Mouse (Mus musculus) lung, embryonic 16.5 days (tissue): Measurements from ENCODE around the gene Dpyd. TPM values are rescaled to one million over a fixed set of nuclear protein-coding genes. Genes with fewer than 3 reads are reported as not detected.

Experiments
- ATAC-seq: fragments of 200-750 bp; cut with Nextera tagmentation; 2 replicates; pipeline ENCODE4 v1.8.0; 2017; ENCODE audit warnings: low read depth, mild to moderate bottlenecking, moderate library complexity
- H3K27ac ChIP-seq: fragments of 300-500 bp; sonication (generic); 2 replicates; pipeline ENCODE4 v1.5.1; 2014; ENCODE audit warnings: mild to moderate bottlenecking, control low read depth, low read length
- H3K27me3 ChIP-seq: fragments of 300-500 bp; sonication (generic); 2 replicates; pipeline ENCODE4 v1.6.1; 2014; ENCODE audit warnings: low read depth, low read length, mixed read lengths; ENCODE audit not compliant: control insufficient read depth, insufficient read depth
- H3K36me3 ChIP-seq: fragments of 300-500 bp; sonication (generic); 2 replicates; pipeline ENCODE4 v1.6.1; 2014; ENCODE audit warnings: low read length; ENCODE audit not compliant: control insufficient read depth, insufficient read depth
- H3K4me1 ChIP-seq: fragments of 300-500 bp; sonication (generic); replicated peaks from 2 replicates; pipeline ENCODE4 v1.6.1; 2014; ENCODE audit warnings: low read length, mixed read lengths; ENCODE audit not compliant: control insufficient read depth, insufficient read depth
- H3K4me2 ChIP-seq: fragments of 300-500 bp; sonication (generic); 2 replicates; pipeline ENCODE4 v1.6.1; 2014; ENCODE audit warnings: low read depth, low read length, control low read depth
- H3K4me3 ChIP-seq: fragments of 300-500 bp; sonication (generic); 2 replicates; pipeline ENCODE4 v1.5.1; 2014; ENCODE audit warnings: mild to moderate bottlenecking, low read length, control low read depth
- H3K9ac ChIP-seq: fragments of 300-500 bp; sonication (generic); 2 replicates; pipeline ENCODE4 v1.6.1; 2014; ENCODE audit warnings: low read length, control low read depth
- H3K9me3 ChIP-seq: fragments of 300-500 bp; sonication (generic); 2 replicates; pipeline ENCODE4 v1.6.1; 2016; ENCODE audit warnings: low read length; ENCODE audit not compliant: control insufficient read depth
- WGBS: fragments of 180-500 bp; shearing (Covaris S2); extraction: QIAGEN DNeasy Blood & Tissue Kit; methylation state at CpG from one replicate; pipeline ENCODE4 v1.1.7; 2014; 5-methylcytosine and 5-hydroxymethylcytosine counted together
- polyA plus RNA-seq: library from polyadenylated mRNA; unstranded; fragments of >200 nt; fragmentation: Nextera tagmentation; extraction: Ambion mirVana; gene quantifications from 2 replicates; pipeline ENCODE4 v1.2.1, GENCODE M21; 2015

Gene Dpyd
- polyA plus RNA-seq = 10.7 and 12.2 TPM in 2 replicates

- H3K4me1 ChIP-seq = no peaks in the 10 kb centered on the region
- ATAC-seq = peak; percentile 100
- H3K36me3 ChIP-seq = no peaks in the 10 kb centered on the region
- peak within 1 kb of the TSS; percentile 21; the same call in 1 of the 2 replicates for H3K27ac ChIP-seq
- H3K9me3 ChIP-seq = no peaks in the 10 kb centered on the region
- H3K4me2 ChIP-seq = peak within 1 kb of the TSS; percentile 88
- WGBS = 5% methylated on average over 19 of the region's 19 CpGs
- H3K27me3 ChIP-seq = no peaks in the 10 kb centered on the region
- H3K9ac ChIP-seq = peak within 1 kb of the TSS; percentile 75
- peak within 1 kb of the TSS; percentile 74 for H3K4me3 ChIP-seq
Measured at GRCm38 (mm10) chr3:118561554-118562310, at the start of gene Dpyd. TSS of gene Dpyd (plus strand) at chr3:118562129.

- Histone ChIP-seq H3K4me2 (no peak overlapping the region), H3K4me1 (no peaks in the 10 kb centered on the region), H3K36me3 (no peaks in the 10 kb centered on the region), H3K4me3 (no peak overlapping the region), H3K27me3 (no peaks in the 10 kb centered on the region), H3K9ac (no peak overlapping the region), H3K9me3 (no peaks in the 10 kb centered on the region), H3K27ac (no peak overlapping the region)
- WGBS = 31% methylated on average over 2 of the region's 2 CpGs
- ATAC-seq = no peak
Measured at GRCm38 (mm10) chr3:118537676-118538075, 24.3 kb upstream of the Dpyd start.

DNA sequence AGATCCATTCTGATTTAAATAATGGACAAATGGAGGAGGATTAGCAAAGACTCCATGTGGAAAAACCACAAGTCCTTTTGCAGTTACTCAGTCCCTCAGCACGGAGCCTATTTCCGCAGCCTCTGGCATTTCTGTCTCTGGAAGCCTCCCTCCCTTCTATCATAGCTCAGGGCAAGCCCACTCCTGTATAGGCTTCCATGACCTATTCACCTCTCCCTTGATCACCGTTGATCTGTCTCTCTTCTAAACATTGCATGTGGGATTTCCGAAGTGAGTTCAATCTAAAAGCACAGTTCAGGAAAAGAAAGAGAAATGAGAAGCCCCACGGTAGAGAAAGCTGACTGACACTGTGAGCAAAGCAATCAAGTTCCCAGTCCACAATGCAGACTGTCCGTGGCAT, 20.2 kb upstream of the Dpyd start:
- Histone ChIP-seq H3K4me1 (no peaks in the 10 kb centered on the region), H3K27me3 (no peaks in the 10 kb centered on the region), H3K36me3 (no peaks in the 10 kb centered on the region), H3K9ac (no peak overlapping the region), H3K27ac (no peak overlapping the region), H3K9me3 (no peaks in the 10 kb centered on the region), H3K4me3 (no peak overlapping the region), H3K4me2 (no peak overlapping the region)
- ATAC-seq = no peak
- 41% methylated on average over 6 of the region's 6 CpGs for WGBS

DNA sequence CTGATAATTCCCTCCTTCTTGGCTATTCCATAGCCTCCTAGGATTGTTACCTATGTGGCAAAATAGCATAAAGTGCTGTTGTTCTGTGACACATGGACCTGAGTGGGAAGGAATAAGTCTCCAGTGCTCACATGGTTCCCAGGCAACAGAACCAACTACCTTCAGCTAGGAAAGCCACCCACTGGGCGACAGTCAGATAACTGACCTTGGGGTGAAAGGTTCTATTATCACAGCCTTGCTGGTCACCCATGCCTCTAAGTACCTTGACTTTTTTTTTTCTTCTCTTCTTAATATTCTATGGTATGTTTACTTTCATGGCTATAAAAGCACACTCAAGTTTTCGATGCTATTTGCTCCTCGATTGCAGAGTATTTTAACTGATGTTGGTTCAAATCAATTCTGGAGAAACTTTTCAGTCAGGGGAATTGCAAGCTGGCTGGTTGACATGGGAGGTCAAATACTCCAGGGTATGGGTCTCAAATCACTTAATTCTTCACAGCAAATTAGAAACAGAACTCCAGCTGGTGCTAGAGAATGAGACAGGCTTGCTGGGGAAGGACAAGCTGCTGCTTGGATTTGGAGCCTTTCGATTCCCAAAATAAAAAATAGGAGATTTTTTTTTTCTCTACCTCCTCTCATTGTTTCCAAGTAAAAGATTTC, 14.2 kb upstream of the Dpyd start:
- no peak overlapping the region for H3K9ac ChIP-seq
- H3K27me3 ChIP-seq = no peaks in the 10 kb centered on the region
- H3K9me3 ChIP-seq = no peaks in the 10 kb centered on the region
- ATAC-seq = no peak
- no peak overlapping the region for H3K4me3 ChIP-seq
- H3K4me1 ChIP-seq = no peaks in the 10 kb centered on the region
- no peaks in the 10 kb centered on the region for H3K36me3 ChIP-seq
- H3K4me2 ChIP-seq = no peak overlapping the region
- H3K27ac ChIP-seq = no peak overlapping the region
- 24% methylated on average over 4 of the region's 4 CpGs for WGBS

DNA sequence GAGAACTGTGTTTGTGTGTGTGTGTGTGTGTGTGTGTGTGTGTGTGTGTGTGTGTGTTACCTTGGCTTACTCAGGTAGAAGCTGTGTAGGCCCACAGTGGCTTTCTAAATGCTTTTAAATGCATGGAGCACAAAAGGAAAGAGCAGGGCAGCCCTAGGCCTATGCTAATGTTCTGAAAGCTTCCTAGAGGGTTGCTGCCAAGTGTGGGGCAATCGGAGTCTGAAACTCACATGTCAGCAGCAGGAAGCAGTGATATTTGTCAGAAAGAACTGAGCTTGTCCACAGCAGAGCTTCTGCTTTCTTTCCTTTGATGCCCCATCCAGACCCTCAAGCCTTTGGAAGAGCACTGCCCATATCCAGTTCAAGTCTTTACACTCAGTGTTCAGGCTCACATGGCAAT, 4.3 kb upstream of the Dpyd start:
- Histone ChIP-seq H3K9ac (no peak overlapping the region), H3K27ac (no peak overlapping the region), H3K9me3 (no peaks in the 10 kb centered on the region), H3K4me1 (no peaks in the 10 kb centered on the region), H3K27me3 (no peaks in the 10 kb centered on the region), H3K4me3 (no peak overlapping the region), H3K4me2 (no peak overlapping the region), H3K36me3 (no peaks in the 10 kb centered on the region)
- ATAC-seq = no peak
- WGBS = 58% methylated on average over 1 of the region's 1 CpGs

GRCm38 (mm10) chr3:118559936-118560335, 2.0 kb upstream of the Dpyd start:
- H3K27ac ChIP-seq = no peak overlapping the region
- no peaks in the 10 kb centered on the region for H3K4me1 ChIP-seq
- no peak overlapping the region for H3K4me3 ChIP-seq
- H3K4me2 ChIP-seq = no peak overlapping the region
- 75% methylated on average over 2 of the region's 2 CpGs for WGBS
- no peak for ATAC-seq
- H3K9ac ChIP-seq = no peak overlapping the region
- no peaks in the 10 kb centered on the region for H3K36me3 ChIP-seq
- no peaks in the 10 kb centered on the region for H3K27me3 ChIP-seq
- no peaks in the 10 kb centered on the region for H3K9me3 ChIP-seq

DNA sequence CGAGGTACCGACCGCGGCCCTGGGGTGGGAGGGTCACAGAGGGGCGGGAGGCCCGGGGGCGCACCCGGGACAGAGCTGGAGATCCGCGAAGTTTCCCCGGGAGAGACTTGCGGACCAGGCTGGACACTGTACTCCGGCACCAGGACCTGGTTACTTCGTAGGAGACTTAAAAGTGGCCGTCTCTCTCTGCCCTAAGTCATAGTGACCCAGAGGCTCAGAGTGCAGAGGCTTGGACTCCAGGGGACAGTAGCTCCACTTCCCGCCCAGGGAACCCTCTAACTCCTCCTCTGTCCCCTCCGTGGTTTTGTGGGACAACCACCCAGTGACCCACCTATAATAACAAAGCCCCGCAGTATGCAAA, 362 bp downstream of the Dpyd start:
- Histone ChIP-seq H3K9ac (peak overlapping the region; percentile 75), H3K36me3 (no peaks in the 10 kb centered on the region), H3K4me1 (no peaks in the 10 kb centered on the region), H3K27ac (peak overlapping the region; percentile 21; the same call in 1 of the 2 replicates), H3K4me2 (peak overlapping the region; percentile 88), H3K27me3 (no peaks in the 10 kb centered on the region), H3K9me3 (no peaks in the 10 kb centered on the region), H3K4me3 (peak overlapping the region; percentile 74)
- 0% methylated on average over 17 of the region's 18 CpGs for WGBS
- ATAC-seq = peak; percentile 83

DNA sequence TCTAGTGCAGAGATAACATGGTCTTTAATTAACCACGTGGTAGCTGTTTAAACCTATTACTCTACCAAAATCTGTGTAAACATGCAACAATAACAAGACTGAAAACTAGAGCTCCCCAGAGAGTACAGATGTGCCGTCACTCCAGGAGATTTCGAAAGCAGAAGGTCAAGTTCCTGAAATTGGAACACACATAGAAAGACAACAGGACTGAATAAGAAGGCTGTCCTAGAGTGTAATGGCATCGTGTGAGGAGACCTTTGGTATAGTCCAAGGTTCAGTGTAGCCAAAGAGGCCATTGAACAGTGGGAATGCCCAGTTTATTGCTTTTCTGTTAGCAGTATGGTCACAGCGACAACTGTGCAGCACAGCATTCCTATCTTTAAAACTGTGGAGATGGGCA, 4.8 kb downstream of the Dpyd start:
- no peak overlapping the region for H3K4me2 ChIP-seq
- no peak overlapping the region for H3K4me3 ChIP-seq
- no peaks in the 10 kb centered on the region for H3K27me3 ChIP-seq
- no peak for ATAC-seq
- no peaks in the 10 kb centered on the region for H3K36me3 ChIP-seq
- H3K27ac ChIP-seq = no peak overlapping the region
- H3K9ac ChIP-seq = no peak overlapping the region
- H3K4me1 ChIP-seq = no peaks in the 10 kb centered on the region
- H3K9me3 ChIP-seq = no peaks in the 10 kb centered on the region
- 75% methylated on average over 5 of the region's 5 CpGs for WGBS

GRCm38 (mm10) chr3:118570197-118570596, 8.3 kb downstream of the Dpyd start:
- Histone ChIP-seq H3K36me3 (no peaks in the 10 kb centered on the region), H3K27me3 (no peaks in the 10 kb centered on the region), H3K4me1 (no peaks in the 10 kb centered on the region), H3K9me3 (no peaks in the 10 kb centered on the region), H3K4me2 (no peak overlapping the region), H3K9ac (no peak overlapping the region), H3K4me3 (no peak overlapping the region), H3K27ac (no peak overlapping the region)
- WGBS = 80% methylated on average over 7 of the region's 7 CpGs
- ATAC-seq = no peak
